Mouse (Mus musculus) layer of hippocampus, postnatal 25 days (tissue): ENCODE results near the gene Gm49359. TPM values are rescaled to one million over a fixed set of nuclear protein-coding genes. Genes with fewer than 3 reads are reported as not detected.
"Not testable (repeated sequence)": the region's sequence is repeated elsewhere in the genome, so short reads cannot be mapped to it uniquely, and the experiment has no call there.

Source experiments
- DNase-seq, 2 experiments: peaks; one replicate each; pipeline ENCODE4 v3.0.0; 2022; ENCODE audit warnings: mixed read lengths in 2 of 2, low spot score in 1 of 2; ENCODE audit errors: extremely low spot score in 1 of 2
- microRNA-seq, 2 experiments: library from miRNA; unstranded; fragments of <30 nt; microRNA quantifications; one replicate each; pipeline ENCODE4 v1.2.0; 2021
- total RNA-seq, 2 experiments: library from RNA; stranded (reverse); gene quantifications; 2 replicates each; pipeline ENCODE4 v1.2.3; 2021

The Gm49359 gene
- total RNA-seq, result 10 to 100 TPM; 12.1 to 13.8 TPM

DNA sequence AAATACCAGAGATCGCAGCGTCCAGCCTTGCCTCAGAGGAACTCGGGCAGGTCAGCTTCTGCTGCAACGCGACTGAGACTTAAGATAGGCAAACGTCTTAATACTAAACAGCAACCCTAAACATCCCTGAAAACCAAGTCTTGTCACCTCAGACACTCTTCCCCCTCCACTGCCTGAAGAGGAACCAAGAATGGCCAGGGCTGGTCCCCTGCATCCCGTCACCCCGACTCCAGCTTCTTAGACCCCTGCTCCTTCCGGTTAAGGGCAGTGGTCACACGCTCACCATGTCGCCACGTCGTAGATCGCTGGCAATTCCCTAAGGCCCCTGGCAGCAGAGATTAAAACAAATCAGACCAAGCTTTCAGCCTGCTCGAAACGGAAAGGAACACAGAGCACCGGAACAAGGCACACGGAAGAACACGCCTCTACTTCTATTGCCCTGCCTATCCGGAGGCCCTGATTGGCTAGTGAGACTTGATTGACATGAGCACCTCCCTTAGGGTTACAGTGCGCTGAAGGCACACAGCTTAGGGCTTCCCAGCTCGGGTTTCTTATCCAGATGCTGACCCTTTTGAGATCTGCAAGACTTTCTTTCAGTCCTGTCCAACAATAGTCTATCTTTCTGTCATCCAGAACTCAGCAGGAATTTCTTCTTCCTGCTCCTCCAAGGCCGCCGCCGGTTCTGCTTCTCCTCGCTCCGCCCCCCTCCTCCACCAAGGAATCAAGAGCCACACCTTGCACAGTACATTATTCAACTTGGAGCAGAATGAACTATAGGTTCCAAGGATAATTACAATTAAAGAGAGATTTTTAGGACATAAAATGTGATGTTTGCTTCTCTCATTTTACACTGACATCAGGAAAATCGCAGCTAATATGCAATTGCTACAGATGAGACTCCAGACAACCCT is at the start of gene Gm49359:
Gm49359 (minus strand) TSS at position 409 of the 911 bp plus-strand sequence.
- peak; percentile 62 to 78 for DNase-seq

DNA sequence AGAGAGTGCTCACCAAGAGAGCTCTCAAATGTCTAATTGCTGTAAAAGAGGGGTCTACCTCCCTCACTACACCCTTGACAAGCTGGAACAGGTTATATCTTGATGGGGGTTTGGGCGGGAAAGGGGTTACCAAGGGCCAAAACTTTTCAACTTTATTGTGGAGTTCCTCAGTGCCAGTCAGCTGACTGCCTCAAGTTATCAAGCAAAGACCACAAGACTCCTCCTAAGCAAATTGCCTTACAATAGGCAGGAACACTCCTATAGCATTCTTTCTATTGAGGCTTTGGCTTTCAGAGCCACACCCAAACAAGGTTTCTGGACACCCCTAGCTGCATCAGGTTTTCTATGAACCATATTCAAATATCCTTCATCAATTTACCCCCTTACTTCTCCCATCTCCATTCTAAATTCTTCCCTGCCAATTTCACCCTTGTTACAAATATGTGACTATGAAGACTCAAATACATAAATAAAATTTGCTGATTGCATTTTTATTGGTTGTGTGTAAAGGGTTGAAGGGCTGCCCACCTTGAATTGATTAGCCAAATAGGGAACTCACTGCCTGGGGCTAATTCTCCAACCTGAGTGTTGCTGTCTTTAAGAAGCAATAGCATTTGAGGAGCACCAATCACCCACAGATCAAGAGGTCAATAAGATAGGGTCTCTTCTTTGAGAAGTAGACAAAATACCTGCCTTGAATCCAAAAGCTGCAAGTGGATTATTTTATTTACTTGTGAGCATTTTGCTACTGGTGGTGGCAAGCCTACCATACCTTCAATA is 44.2 kb upstream of the Gm49359 start:
- not testable (repeated sequence) for DNase-seq

- not testable (repeated sequence) for DNase-seq
Observed at GRCm38 (mm10) chr13:62472661-62473060, 6.0 kb upstream of the Gm49359 start.

DNA sequence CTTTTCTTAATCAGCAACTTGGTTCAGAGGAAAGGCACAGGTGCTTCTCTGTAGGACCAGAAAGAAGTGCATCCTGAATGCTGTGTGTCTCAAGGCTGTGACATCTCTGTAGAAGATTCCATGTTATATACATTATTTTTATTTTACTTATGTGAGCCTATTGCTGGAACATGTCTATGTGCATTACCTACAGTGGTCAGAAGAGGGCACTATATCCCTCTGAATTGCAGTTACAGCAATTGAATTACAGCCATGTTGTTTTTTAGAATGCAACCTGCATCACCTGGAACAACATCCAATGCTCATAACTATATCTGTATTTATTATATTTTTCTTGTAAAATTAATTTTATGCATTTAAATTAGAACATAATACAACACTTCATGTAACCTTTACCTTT is 3.3 kb upstream of the Gm49359 start:
- DNase-seq, result not testable (repeated sequence)

Small RNA genes within 50 kb of the gene (microRNA-seq; reads per million reads assigned to microRNA genes)
- gene Gm22256, result 0.20 to 1.1 reads per million in 2 experiments

Other genes starting within 250 kb of the Gm49359 start
- under 1 TPM; 0.89 to 0.91 TPM for gene Gm3604, start 83.7 kb downstream of the Gm49359 start, total RNA-seq
- gene Zfp935, start 91.7 kb upstream of the Gm49359 start, total RNA-seq, result under 1 TPM in 1 of 2 experiments, not detected in 1; 0.59 TPM
- gene Zfp934, start 104.4 kb upstream of the Gm49359 start, total RNA-seq, result 1 to 10 TPM; 6.0 to 8.7 TPM
- gene 6720489N17Rik, start 157.3 kb upstream of the Gm49359 start, total RNA-seq, result 1 to 10 TPM; 3.3 to 4.2 TPM